Mouse (Mus musculus): ENCODE measurements at regions not wholly inside any gene's neighbourhood (a gene's known extent, or its start where the extent isn't known, plus 50 kb on each side); places are given as distances from the start of the nearest gene placed in this dataset.

DNA sequence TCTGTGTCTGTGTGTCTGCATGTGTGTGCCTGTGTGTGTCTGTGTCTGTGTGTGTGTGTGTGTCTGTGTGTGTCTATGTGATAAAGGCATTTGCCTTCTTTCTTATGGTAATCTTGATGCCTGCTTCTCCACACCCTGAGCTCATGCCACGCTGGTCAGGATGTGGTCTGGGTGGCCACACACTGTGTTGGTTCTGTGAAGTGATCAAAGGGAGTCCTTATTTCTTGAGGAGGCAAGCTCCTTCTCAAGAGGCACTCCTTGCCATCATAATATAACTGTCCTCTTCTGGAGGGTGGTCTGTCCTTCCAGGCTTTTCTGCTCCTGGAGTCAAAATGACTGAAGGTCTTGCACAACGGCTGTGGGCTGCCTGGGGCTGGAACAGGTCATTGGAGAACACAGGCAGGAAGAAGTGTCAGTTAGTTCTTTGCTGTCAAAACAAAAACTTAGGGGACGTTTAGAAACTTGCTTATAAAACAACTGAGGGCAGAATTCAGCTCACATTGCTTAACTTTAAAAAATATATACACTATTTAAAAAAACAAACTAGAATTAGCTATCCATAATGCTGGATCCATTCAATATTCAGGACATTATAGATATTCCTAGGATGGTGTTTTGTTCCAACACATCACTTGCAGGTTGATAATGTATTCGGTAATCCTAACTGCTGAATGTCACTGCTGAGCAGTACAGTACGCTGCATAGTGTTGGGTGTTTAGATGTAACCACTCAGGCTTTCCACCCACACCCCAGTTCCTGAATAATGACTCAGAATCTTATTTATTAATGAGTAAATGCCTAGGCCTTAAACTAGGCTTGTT, 50.3 kb upstream of the Lta4h start:
- ATAC-seq (replicated peaks; ENCODE audit: insufficient number of reproducible peaks, low FRiP score, low TSS enrichment, poor library complexity, severe bottlenecking) = peak; percentile 60
